Mouse (Mus musculus) lung, adult 2 months (tissue): ENCODE measurements around the gene Mctp1. TPM values are rescaled to one million over a fixed set of nuclear protein-coding genes. Genes with fewer than 3 reads are reported as not detected.

Experiments
- DNase-seq: peaks from one replicate; pipeline ENCODE4 v3.0.0; 2022
- H3K4me1 ChIP-seq: fragments of 200-500 bp; 2 replicates; pipeline ENCODE4 v1.6.1; 2011; ENCODE audit warnings: low read length; ENCODE audit not compliant: control insufficient read depth, insufficient read depth
- H3K4me3 ChIP-seq: fragments of 200-500 bp; replicated peaks from 2 replicates; pipeline ENCODE3; 2011; ENCODE audit warnings: low read depth, mild to moderate bottlenecking, control low read depth, low read length; ENCODE audit errors: extremely low read depth
- CTCF ChIP-seq: fragments of 200-500 bp; IDR thresholded peaks from 2 replicates; pipeline ENCODE4 v1.5.1; 2011; ENCODE audit warnings: mild to moderate bottlenecking, low read length, control low read depth; ENCODE audit not compliant: insufficient read depth
- POLR2A ChIP-seq: fragments of 200-500 bp; IDR thresholded peaks from 2 replicates; pipeline ENCODE4 v1.6.1; 2011; ENCODE audit warnings: low read depth, mild to moderate bottlenecking, control low read depth, low read length, borderline replicate concordance; ENCODE audit errors: extremely low read depth
- WGBS: fragments of 180-500 bp; shearing (Covaris S2); methylation state at CpG from one replicate; pipeline ENCODE4 v1.1.7; 2018; 5-methylcytosine and 5-hydroxymethylcytosine counted together
- polyA plus RNA-seq: library from polyadenylated mRNA; depleted of rRNA; stranded (reverse); fragments of >200 nt; gene quantifications from 2 replicates; pipeline ENCODE4 v1.2.3, GENCODE M21; 2012

Gene Mctp1
- polyA plus RNA-seq, 1 experiment = 3.0 TPM

DNA sequence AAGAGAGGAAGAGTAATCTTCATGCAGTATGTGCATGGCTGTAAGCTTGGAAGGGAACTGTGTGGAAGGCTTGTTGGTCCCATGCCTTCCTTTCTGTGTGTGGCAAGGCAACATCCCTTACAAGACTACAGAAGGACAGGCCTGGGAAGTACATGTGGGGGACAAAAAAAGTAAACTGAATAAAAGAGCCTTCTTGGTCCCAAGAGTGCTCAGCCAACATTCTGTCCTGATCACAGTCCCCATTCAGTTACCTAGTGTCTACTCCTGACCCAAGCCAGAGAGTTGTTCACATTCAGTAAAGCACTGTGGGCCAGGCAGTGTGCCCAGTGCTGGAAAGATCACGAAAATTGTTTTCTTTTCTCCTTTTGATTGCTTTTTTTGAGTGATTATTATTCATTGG, 415.3 kb downstream of the Mctp1 start:
- TF ChIP-seq CTCF = no peak
- TF ChIP-seq POLR2A = no peak
- WGBS = 52% methylated on average over 1 of the region's 1 CpGs
- Histone ChIP-seq H3K4me3 (no peak overlapping the region), H3K4me1 (no peaks in the 10 kb centered on the region)
- DNase-seq = no peak

DNA sequence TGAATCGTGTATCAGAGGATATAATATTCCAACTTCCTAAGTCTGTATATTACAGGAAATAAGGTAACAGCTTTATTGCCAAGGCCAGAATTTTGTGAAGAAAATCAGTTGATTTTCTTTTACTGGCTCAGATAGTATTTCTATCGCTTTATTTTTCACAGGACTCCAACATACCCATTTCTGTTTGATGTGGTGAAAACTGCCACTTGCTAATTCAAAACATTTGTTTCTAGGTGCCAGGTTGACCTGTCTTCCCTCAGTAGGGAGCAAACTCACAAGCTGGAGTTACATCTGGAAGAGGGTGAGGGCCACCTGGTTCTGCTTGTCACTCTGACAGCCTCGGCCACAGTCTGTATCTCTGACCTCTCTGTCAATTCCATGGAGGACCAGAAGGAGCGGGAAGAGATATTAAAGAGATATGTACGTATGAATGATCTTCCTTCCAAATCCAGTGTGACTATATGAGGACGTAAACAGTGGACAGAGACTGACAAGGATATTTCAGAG, 416.8 kb downstream of the Mctp1 start:
- no peak for DNase-seq
- H3K4me3 ChIP-seq = no peak overlapping the region
- WGBS = 51% methylated on average over 6 of the region's 6 CpGs
- H3K4me1 ChIP-seq = no peaks in the 10 kb centered on the region
- TF ChIP-seq CTCF (no peak), POLR2A (no peak)

DNA sequence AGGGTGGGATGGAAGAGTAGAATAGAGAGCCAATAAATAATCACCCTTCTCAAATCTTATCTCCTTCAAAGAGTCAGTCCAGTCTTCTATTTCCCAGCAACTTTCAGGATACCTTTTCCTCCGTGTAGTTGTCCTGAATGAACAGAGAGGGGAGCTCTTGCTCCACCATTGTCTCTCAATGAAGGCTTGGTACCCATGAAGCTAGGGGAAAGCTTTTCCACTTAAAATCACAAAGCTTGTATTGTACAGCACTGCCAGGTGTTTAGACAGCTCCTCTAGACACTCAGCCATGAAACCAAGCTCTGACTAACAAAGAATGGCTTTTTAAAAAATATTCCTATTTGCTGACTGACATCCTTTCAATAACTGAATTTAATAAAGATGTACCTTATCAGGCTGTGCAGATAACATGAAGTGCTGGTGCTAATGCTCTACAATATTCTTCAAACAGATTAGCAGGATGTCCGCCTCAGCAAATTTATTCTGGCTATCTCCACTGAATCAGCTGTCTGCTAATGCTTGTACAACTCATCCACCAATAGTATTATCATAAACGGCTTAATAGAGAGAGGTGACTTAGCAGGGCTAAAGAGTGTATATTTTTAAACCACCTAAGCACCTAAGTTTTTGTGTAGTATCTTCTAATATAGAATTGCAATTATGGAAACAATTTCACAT, 417.9 kb downstream of the Mctp1 start:
- no peak for DNase-seq
- WGBS = 36% methylated on average over 3 of the region's 3 CpGs
- TF ChIP-seq POLR2A (no peak), CTCF (no peak)
- H3K4me1 ChIP-seq = no peaks in the 10 kb centered on the region
- no peak overlapping the region for H3K4me3 ChIP-seq

DNA sequence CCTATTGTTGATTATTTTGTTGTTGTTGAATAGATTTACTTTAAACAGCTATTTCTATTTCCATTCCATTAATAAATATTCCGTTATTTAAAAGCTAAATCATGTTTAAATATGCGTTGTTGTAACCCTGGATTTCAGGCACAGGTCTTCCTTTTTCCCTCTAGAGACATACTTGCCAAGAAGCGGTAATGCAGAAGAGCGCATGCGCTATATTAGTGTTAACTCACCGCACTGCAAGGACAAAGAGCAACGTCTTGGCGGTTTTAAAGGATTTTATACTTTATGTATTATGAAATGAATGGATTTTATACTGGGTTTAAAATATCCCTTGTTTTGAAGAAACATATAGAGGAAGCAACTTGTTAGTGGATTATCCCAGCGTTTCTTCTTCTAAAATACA, 418.6 kb downstream of the Mctp1 start:
- H3K4me3 ChIP-seq = no peak overlapping the region
- TF ChIP-seq POLR2A (no peak), CTCF (no peak)
- 86% methylated on average over 9 of the region's 9 CpGs for WGBS
- H3K4me1 ChIP-seq = no peaks in the 10 kb centered on the region
- DNase-seq = no peak

DNA sequence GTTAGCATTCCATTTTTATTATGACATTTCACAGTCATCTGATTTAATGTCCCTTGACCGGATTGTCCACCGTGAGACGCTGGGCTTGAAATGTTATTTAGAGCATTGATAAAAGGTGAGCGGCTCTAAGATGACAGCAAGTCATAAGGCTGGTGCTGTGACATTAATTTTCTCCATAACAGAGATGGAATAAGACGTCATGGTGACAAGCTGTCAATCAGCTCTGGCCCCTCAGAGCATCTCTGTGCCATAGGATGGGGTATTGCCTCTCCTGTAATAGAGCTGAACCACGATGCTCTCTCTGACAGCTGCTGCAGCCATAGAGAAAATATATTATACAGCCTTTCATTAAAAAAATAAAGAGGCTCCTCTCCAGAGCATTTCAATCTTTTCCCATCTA, 419.5 kb downstream of the Mctp1 start:
- Histone ChIP-seq H3K4me3 (no peak overlapping the region), H3K4me1 (no peaks in the 10 kb centered on the region)
- TF ChIP-seq CTCF = no peak
- no peak for TF ChIP-seq POLR2A
- no peak for DNase-seq
- 59% methylated on average over 6 of the region's 6 CpGs for WGBS

DNA sequence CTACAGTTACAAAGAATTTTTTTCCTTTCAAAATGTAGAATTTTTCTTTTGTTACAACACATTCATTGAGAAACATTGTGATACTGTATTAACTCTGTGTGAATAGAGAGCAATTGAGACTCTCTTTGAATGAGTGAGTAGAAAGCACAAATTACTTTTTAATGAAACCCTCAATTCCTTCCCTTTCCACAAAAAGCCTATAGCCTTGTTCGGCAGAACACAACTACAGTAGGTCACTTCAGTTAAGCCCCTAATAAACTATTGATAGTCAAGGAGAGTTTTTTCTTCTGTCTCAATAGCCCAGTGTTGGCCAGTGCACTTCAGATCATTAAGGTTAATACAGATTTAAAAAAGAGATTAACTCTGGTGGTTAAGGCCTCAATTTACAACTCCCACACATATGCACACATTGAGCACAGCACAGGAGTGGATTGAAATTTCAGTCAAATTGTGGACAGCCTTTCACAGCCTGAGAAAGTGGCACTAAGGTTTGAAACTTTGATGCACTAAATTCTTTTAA, 424.6 kb downstream of the Mctp1 start:
- WGBS = 75% methylated on average over 1 of the region's 1 CpGs

DNA sequence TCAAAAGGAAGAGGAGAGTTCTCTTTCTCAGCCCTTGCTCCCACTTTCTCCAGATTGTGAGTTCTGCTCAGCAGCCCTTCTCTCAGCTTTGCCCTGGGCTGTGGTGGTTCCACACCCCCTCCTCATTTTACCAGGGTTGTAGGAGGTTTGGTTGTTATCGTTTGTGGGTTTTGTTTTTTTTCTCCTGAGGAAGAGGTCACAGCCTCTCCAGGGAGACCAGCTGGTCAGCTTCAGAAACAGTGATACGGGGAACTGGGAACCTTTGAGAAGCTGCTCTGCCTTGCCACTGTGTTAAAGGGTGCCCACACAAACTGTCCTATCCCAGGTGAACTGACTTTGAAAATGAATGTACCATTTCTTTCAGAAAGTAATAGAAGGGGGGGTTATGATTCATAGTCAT, 425.5 kb downstream of the Mctp1 start:
- no peak overlapping the region for H3K4me3 ChIP-seq

More for the DNA sequence above, 424.6 kb downstream of the Mctp1 start:
- DNase-seq = no peak
- Histone ChIP-seq H3K4me3 (no peak overlapping the region), H3K4me1 (no peaks in the 10 kb centered on the region)
- no peak for TF ChIP-seq CTCF
- no peak for TF ChIP-seq POLR2A

DNA sequence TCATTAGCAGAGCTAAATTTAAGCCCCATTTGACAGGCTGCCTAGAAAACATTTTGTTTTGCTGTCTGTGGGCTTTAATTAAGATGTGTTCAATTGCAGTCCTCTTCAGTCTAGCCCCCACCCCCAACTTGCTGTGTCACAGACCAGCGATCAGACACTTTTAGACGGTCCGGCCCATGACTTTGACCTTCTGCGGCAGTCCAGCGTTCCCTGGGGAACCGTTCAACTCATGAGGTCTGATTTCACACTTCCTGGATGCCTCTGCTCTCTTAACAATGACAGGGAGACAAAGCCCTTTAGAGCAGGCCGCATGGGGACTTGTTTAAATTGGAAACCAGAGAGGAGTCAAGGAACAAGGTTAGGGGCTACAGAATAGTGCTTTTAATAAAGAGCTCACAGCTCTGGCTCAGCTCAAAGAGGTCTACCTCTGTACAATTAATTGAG, 426.2 kb downstream of the Mctp1 start:
- DNase-seq = no peak
- 18% methylated on average over 7 of the region's 7 CpGs for WGBS
- no peak overlapping the region for H3K4me3 ChIP-seq
- no peak for TF ChIP-seq POLR2A
- TF ChIP-seq CTCF = no peak
- H3K4me1 ChIP-seq = no peaks in the 10 kb centered on the region

More for the DNA sequence above, 425.5 kb downstream of the Mctp1 start:
- H3K4me1 ChIP-seq = no peaks in the 10 kb centered on the region
- DNase-seq = no peak
- WGBS = 42% methylated on average over 2 of the region's 2 CpGs
- TF ChIP-seq POLR2A (no peak), CTCF (no peak)

DNA sequence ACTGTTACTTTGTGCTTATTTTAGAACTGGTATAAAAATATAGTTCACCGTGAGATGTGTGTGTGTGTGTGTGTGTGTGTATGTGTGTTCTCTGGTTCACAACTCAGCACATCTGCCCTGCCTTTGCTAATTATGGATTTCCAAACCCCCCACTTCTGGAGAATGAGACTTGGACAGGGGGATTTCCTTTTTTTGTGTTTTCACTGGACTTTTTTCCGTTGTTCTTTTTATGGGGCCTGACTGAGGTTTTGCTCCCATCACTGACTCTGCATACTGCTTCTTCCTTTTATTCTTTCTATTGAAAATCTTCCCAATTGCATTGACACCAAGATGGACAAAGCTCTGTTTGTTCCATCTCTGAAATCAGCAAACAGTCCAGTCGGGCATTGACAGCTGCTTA, 438.7 kb downstream of the Mctp1 start:
- H3K4me1 ChIP-seq = no peaks in the 10 kb centered on the region
- WGBS = 48% methylated on average over 3 of the region's 3 CpGs
- H3K4me3 ChIP-seq = no peak overlapping the region
- DNase-seq = no peak
- TF ChIP-seq CTCF (no peak), POLR2A (no peak)

DNA sequence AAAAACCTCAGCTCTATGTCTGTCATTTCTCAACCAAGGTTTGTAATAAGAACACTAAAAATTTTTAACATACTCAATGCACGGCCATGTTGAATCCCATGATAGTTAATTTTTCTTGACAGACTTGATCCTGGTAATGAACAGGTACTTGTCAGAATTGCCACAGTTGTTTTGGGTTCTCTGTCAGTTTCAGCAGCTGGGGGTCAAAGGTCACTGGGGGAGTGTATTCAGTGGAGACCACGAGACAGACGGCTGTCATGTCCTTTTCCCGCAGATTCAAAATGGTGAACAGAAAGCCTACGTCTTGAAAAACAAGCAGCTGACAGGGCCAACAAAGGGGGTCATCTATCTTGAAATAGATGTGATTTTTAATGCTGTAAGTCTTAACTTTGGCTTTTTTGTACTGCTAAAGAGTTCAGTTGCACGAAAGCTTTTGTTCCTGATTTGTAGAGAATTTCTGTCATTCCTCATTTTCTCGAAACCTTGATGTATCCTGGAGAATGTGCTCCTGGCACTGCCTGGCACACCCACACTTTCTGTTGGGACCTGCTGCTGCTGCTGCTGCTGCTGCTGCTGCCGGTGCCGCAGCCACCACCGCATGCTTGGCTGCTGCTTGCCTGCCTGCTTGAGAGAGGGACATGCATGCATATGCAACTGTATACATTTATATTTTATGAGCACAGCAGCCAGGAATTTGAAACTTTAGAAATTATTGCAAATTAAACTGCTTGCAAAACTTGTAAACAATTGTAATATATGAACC, 440.8 kb downstream of the Mctp1 start:
- no peak for DNase-seq
- TF ChIP-seq CTCF (no peak), POLR2A (no peak)
- Histone ChIP-seq H3K4me1 (no peaks in the 10 kb centered on the region), H3K4me3 (no peak overlapping the region)
- 67% methylated on average over 10 of the region's 10 CpGs for WGBS

DNA sequence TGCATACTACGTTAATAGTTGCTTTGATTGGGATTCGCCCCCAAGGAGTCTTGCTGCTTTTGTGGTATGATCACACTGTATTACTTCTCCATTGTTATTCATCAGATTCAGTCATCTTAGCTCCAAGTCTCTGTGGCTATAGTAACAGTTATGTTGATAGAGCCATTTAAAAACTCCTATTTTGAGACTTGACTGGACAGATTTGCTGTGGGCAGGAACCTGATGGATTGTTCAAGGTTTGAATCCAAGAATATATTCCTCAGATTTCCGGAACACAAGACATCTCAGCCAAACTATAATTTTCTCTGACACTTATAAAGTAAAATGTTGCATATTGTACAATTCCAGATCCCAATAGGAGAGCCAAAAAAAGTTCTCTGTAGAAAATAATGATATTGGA, 443.4 kb downstream of the Mctp1 start:
- TF ChIP-seq POLR2A (no peak), CTCF (no peak)
- DNase-seq = no peak
- no peak overlapping the region for H3K4me3 ChIP-seq
- no peaks in the 10 kb centered on the region for H3K4me1 ChIP-seq
- 84% methylated on average over 3 of the region's 3 CpGs for WGBS
